Mouse (Mus musculus) kidney, embryonic 15.5 days (tissue): ENCODE results near the gene Tk1. TPM values are rescaled to one million over a fixed set of nuclear protein-coding genes. Genes with fewer than 3 reads are reported as not detected.
"Not testable (repeated sequence)": the region's sequence is repeated elsewhere in the genome, so short reads cannot be mapped to it uniquely, and the experiment has no call there.

Experiments used
- ATAC-seq: fragments of 200-750 bp; cut with Nextera tagmentation; replicated peaks from 2 replicates; pipeline ENCODE4 v1.8.0; 2017; ENCODE audit warnings: moderate TSS enrichment; ENCODE audit not compliant: low FRiP score
- H3K27ac ChIP-seq: fragments of 300-500 bp; sonication (generic); 2 replicates; pipeline ENCODE4 v1.5.1; 2015; ENCODE audit warnings: mild to moderate bottlenecking, inconsistent platforms
- H3K27me3 ChIP-seq: fragments of 300-500 bp; sonication (generic); 2 replicates; pipeline ENCODE4 v1.6.1; 2015; ENCODE audit warnings: inconsistent platforms
- H3K36me3 ChIP-seq: fragments of 300-500 bp; sonication (generic); 2 replicates; pipeline ENCODE4 v1.6.1; 2015; ENCODE audit warnings: inconsistent platforms
- H3K4me1 ChIP-seq: fragments of 300-500 bp; sonication (generic); 2 replicates; pipeline ENCODE4 v1.6.1; 2015; ENCODE audit warnings: inconsistent platforms
- H3K4me2 ChIP-seq: fragments of 300-500 bp; sonication (generic); 2 replicates; pipeline ENCODE4 v1.6.1; 2015; ENCODE audit warnings: moderate library complexity, mild to moderate bottlenecking, inconsistent platforms
- H3K4me3 ChIP-seq: fragments of 300-500 bp; sonication (generic); replicated peaks from 2 replicates; pipeline ENCODE4 v1.5.1; 2015; ENCODE audit warnings: mild to moderate bottlenecking, inconsistent platforms
- H3K9ac ChIP-seq: fragments of 300-500 bp; sonication (generic); 2 replicates; pipeline ENCODE4 v1.6.1; 2015; ENCODE audit warnings: mild to moderate bottlenecking, inconsistent platforms
- H3K9me3 ChIP-seq: fragments of 300-500 bp; sonication (generic); replicated peaks from 2 replicates; pipeline ENCODE4 v1.6.1; 2016; ENCODE audit warnings: inconsistent platforms
- WGBS: fragments of 180-500 bp; shearing (Covaris S2); methylation state at CpG from one replicate; pipeline ENCODE4 v1.1.7; 2015; ENCODE audit warnings: mixed read lengths; 5-methylcytosine and 5-hydroxymethylcytosine counted together
- polyA plus RNA-seq: library from polyadenylated mRNA; unstranded; fragments of >200 nt; fragmentation: Nextera tagmentation; extraction: Ambion mirVana; gene quantifications from 2 replicates; pipeline ENCODE4 v1.2.1, GENCODE M21; 2015

Tk1 gene
- polyA plus RNA-seq, 1 experiment from 2014 or later: 128 TPM

- Histone ChIP-seq H3K27me3 (no peaks in the 10 kb centered on the region), H3K36me3 (no peaks in the 10 kb centered on the region), H3K27ac (no peak within 1 kb of the TSS), H3K4me2 (no peak within 1 kb of the TSS), H3K4me1 (peaks cover 27% of the 10 kb centered on the region), H3K9me3 (no peaks in the 10 kb centered on the region), H3K4me3 (no peak within 1 kb of the TSS), H3K9ac (no peak within 1 kb of the TSS)
- 61% methylated on average over 9 of the region's 9 CpGs for WGBS
- ATAC-seq: peak; percentile 76
These were observed 28.3 kb downstream of the Tk1 start, which contains the start of gene 6030468B19Rik for GRCm38 (mm10) chr11:117797511-117798159. Gene 6030468B19Rik (plus strand): TSS chr11:117797660.

- no peaks in the 10 kb centered on the region for H3K36me3 ChIP-seq
- H3K9ac ChIP-seq: no peak overlapping the region
- H3K9me3 ChIP-seq: no peaks in the 10 kb centered on the region
- H3K27ac ChIP-seq: no peak overlapping the region
- WGBS: 37% methylated on average over 5 of the region's 5 CpGs
- peaks cover 33% of the 10 kb centered on the region for H3K4me1 ChIP-seq
- H3K4me2 ChIP-seq: no peak overlapping the region
- H3K4me3 ChIP-seq: no peak overlapping the region
- no peak for ATAC-seq
- no peaks in the 10 kb centered on the region for H3K27me3 ChIP-seq
These were observed 28.9 kb downstream of the Tk1 start for GRCm38 (mm10) chr11:117796954-117797353.

- Histone ChIP-seq H3K27me3 (0 out of 2 replicates have a peak, but pooled peaks cover 2% of the 10 kb centered on the region), H3K9me3 (no peaks in the 10 kb centered on the region), H3K9ac (no peak overlapping the region), H3K4me1 (peaks cover 44% of the 10 kb centered on the region), H3K4me2 (no peak overlapping the region), H3K36me3 (no peaks in the 10 kb centered on the region), H3K27ac (no peak overlapping the region), H3K4me3 (no peak overlapping the region)
- 59% methylated on average over 4 of the region's 4 CpGs for WGBS
- no peak for ATAC-seq
These were observed 31.8 kb downstream of the Tk1 start for GRCm38 (mm10) chr11:117794035-117794551.

- peak overlapping the region; percentile 45 for H3K27ac ChIP-seq
- WGBS: 8% methylated on average over 22 of the region's 22 CpGs
These were observed 33.5 kb downstream of the Tk1 start for GRCm38 (mm10) chr11:117792281-117792888.

GRCm38 (mm10) chr11:117791441-117791761 is 34.5 kb downstream of the Tk1 start:
- H3K9ac ChIP-seq: no peak overlapping the region
- no peak for ATAC-seq
- 86% methylated on average over 9 of the region's 9 CpGs for WGBS
- peaks cover 31% of the 10 kb centered on the region for H3K4me1 ChIP-seq
- H3K27ac ChIP-seq: 0 out of 2 replicates have a peak overlapping the region, but pooled peaks have one; percentile 28
- no peaks in the 10 kb centered on the region for H3K9me3 ChIP-seq
- H3K36me3 ChIP-seq: no peaks in the 10 kb centered on the region
- peak overlapping the region; percentile 56; the same call in 1 of the 2 replicates for H3K4me2 ChIP-seq
- no peak overlapping the region for H3K4me3 ChIP-seq
- H3K27me3 ChIP-seq: 0 out of 2 replicates have a peak, but pooled peaks cover 2% of the 10 kb centered on the region

More at GRCm38 (mm10) chr11:117792281-117792888, 33.5 kb downstream of the Tk1 start:
- no peaks in the 10 kb centered on the region for H3K36me3 ChIP-seq
- H3K9me3 ChIP-seq: no peaks in the 10 kb centered on the region
- peaks cover 33% of the 10 kb centered on the region for H3K4me1 ChIP-seq
- H3K4me3 ChIP-seq: peak overlapping the region; percentile 32
- peak overlapping the region; percentile 58 for H3K4me2 ChIP-seq
- peak overlapping the region; percentile 12; the same call in 1 of the 2 replicates for H3K9ac ChIP-seq
- H3K27me3 ChIP-seq: 0 out of 2 replicates have a peak, but pooled peaks cover 2% of the 10 kb centered on the region
- peak; percentile 71 for ATAC-seq

GRCm38 (mm10) chr11:117790703-117791440 is 35.0 kb downstream of the Tk1 start:
- 44% methylated on average over 23 of the region's 23 CpGs for WGBS
- Histone ChIP-seq H3K9me3 (no peaks in the 10 kb centered on the region), H3K27me3 (0 out of 2 replicates have a peak, but pooled peaks cover 2% of the 10 kb centered on the region), H3K4me2 (peak overlapping the region; percentile 56), H3K36me3 (no peaks in the 10 kb centered on the region), H3K27ac (peak overlapping the region; percentile 54; the same call in 1 of the 2 replicates), H3K4me1 (peaks cover 33% of the 10 kb centered on the region), H3K4me3 (peak overlapping the region; percentile 25), H3K9ac (no peak overlapping the region)
- ATAC-seq: peak; percentile 60

GRCm38 (mm10) chr11:117790286-117790685 is 35.6 kb downstream of the Tk1 start:
- Histone ChIP-seq H3K9me3 (no peaks in the 10 kb centered on the region), H3K4me1 (peaks cover 33% of the 10 kb centered on the region), H3K9ac (no peak overlapping the region), H3K27ac (peak overlapping the region; percentile 54), H3K27me3 (0 out of 2 replicates have a peak, but pooled peaks cover 2% of the 10 kb centered on the region), H3K4me3 (peak overlapping the region; percentile 25), H3K36me3 (no peaks in the 10 kb centered on the region), H3K4me2 (peak overlapping the region; percentile 56)
- ATAC-seq: peak; percentile 26; the same call in 1 of the 2 replicates
- WGBS: 4% methylated on average over 14 of the region's 14 CpGs

- peaks cover 34% of the 10 kb centered on the region for H3K4me1 ChIP-seq
- not testable (repeated sequence) for H3K27ac ChIP-seq, H3K4me2 ChIP-seq, H3K36me3 ChIP-seq, H3K9me3 ChIP-seq, H3K4me3 ChIP-seq, ATAC-seq, H3K27me3 ChIP-seq, H3K9ac ChIP-seq
- WGBS: 80% methylated on average over 7 of the region's 7 CpGs
These were observed 37.4 kb downstream of the Tk1 start for GRCm38 (mm10) chr11:117788481-117788880.

GRCm38 (mm10) chr11:117786294-117786693 is 39.6 kb downstream of the Tk1 start:
- Histone ChIP-seq H3K27ac (no peak overlapping the region), H3K4me3 (no peak overlapping the region), H3K4me1 (peaks cover 43% of the 10 kb centered on the region), H3K4me2 (no peak overlapping the region), H3K9me3 (no peaks in the 10 kb centered on the region), H3K27me3 (peaks cover 8% of the 10 kb centered on the region; the same call in 1 of the 2 replicates), H3K36me3 (no peaks in the 10 kb centered on the region), H3K9ac (0 out of 2 replicates have a peak overlapping the region, but pooled peaks have one; percentile 15)
- WGBS: 6% methylated on average over 10 of the region's 10 CpGs
- no peak for ATAC-seq

- peak overlapping the region; percentile 99 for H3K4me2 ChIP-seq
- no peaks in the 10 kb centered on the region for H3K36me3 ChIP-seq
- no peaks in the 10 kb centered on the region for H3K9me3 ChIP-seq
- peak overlapping the region; percentile 27; the same call in 1 of the 2 replicates for H3K9ac ChIP-seq
- H3K4me3 ChIP-seq: peak overlapping the region; percentile 61
- H3K4me1 ChIP-seq: peaks cover 55% of the 10 kb centered on the region
- H3K27me3 ChIP-seq: peaks cover 6% of the 10 kb centered on the region; the same call in 1 of the 2 replicates
- ATAC-seq: no peak
- H3K27ac ChIP-seq: 0 out of 2 replicates have a peak overlapping the region, but pooled peaks have one; percentile 3
- WGBS: 40% methylated on average over 10 of the region's 10 CpGs
These were observed 42.1 kb downstream of the Tk1 start for GRCm38 (mm10) chr11:117783683-117784309.

- ATAC-seq: 0 out of 2 replicates have a peak, but pooled peaks have one; percentile 13
- peaks cover 62% of the 10 kb centered on the region for H3K4me1 ChIP-seq
- no peaks in the 10 kb centered on the region for H3K9me3 ChIP-seq
These were observed 42.8 kb downstream of the Tk1 start for GRCm38 (mm10) chr11:117783089-117783488.

More at GRCm38 (mm10) chr11:117783089-117783488, 42.8 kb downstream of the Tk1 start:
- peak overlapping the region; percentile 99 for H3K4me2 ChIP-seq
- peaks cover 1% of the 10 kb centered on the region; the same call in 1 of the 2 replicates for H3K36me3 ChIP-seq
- H3K4me3 ChIP-seq: peak overlapping the region; percentile 61
- 5% methylated on average over 28 of the region's 31 CpGs for WGBS
- peak overlapping the region; percentile 97 for H3K27ac ChIP-seq
- peak overlapping the region; percentile 27; the same call in 1 of the 2 replicates for H3K9ac ChIP-seq
- H3K27me3 ChIP-seq: peaks cover 6% of the 10 kb centered on the region; the same call in 1 of the 2 replicates
